Mouse (Mus musculus) heart, embryonic 15.5 days (tissue): Measurements from ENCODE around the gene Ackr3. TPM values are rescaled to one million over a fixed set of nuclear protein-coding genes. Genes with fewer than 3 reads are reported as not detected.

Experiments used
- ATAC-seq: fragments of 200-750 bp; cut with Nextera tagmentation; replicated peaks from 2 replicates; pipeline ENCODE4 v1.8.0; 2017; ENCODE audit warnings: low read depth, moderate TSS enrichment; ENCODE audit not compliant: insufficient number of reproducible peaks, insufficient read depth, low FRiP score
- H3K27ac ChIP-seq: fragments of 300-500 bp; sonication (generic); 2 replicates; pipeline ENCODE4 v1.5.1; 2015; ENCODE audit warnings: mild to moderate bottlenecking, inconsistent platforms
- H3K27me3 ChIP-seq: fragments of 300-500 bp; sonication (generic); 2 replicates; pipeline ENCODE4 v1.6.1; 2015; ENCODE audit warnings: inconsistent platforms
- H3K36me3 ChIP-seq: fragments of 300-500 bp; sonication (generic); 2 replicates; pipeline ENCODE4 v1.6.1; 2015; ENCODE audit warnings: mild to moderate bottlenecking, inconsistent platforms
- H3K4me1 ChIP-seq: fragments of 300-500 bp; sonication (generic); replicated peaks from 2 replicates; pipeline ENCODE4 v1.6.1; 2015; ENCODE audit warnings: inconsistent platforms
- H3K4me2 ChIP-seq: fragments of 300-500 bp; sonication (generic); 2 replicates; pipeline ENCODE4 v1.6.1; 2015; ENCODE audit warnings: inconsistent platforms, mild to moderate bottlenecking, moderate library complexity
- H3K4me3 ChIP-seq: fragments of 300-500 bp; sonication (generic); 2 replicates; pipeline ENCODE4 v1.5.1; 2015; ENCODE audit warnings: mild to moderate bottlenecking, inconsistent platforms
- H3K9ac ChIP-seq: fragments of 300-500 bp; sonication (generic); 2 replicates; pipeline ENCODE4 v1.6.1; 2015; ENCODE audit warnings: mild to moderate bottlenecking, inconsistent platforms
- H3K9me3 ChIP-seq: fragments of 300-500 bp; sonication (generic); replicated peaks from 2 replicates; pipeline ENCODE4 v1.6.1; 2016; ENCODE audit warnings: inconsistent platforms
- whole genome bisulfite sequencing: fragments of 180-500 bp; shearing (Covaris S2); methylation state at CpG from one replicate; pipeline ENCODE4 v1.1.7; 2015; ENCODE audit warnings: mixed read lengths; 5-methylcytosine and 5-hydroxymethylcytosine counted together
- polyA plus RNA-seq: library from polyadenylated mRNA; unstranded; fragments of >200 nt; fragmentation: Nextera tagmentation; extraction: Ambion mirVana; gene quantifications from 2 replicates; pipeline ENCODE4 v1.2.1, GENCODE M21; 2015

The Ackr3 gene
- polyA plus RNA-seq, 1 experiment from 2014 or later: 26.9 TPM

DNA sequence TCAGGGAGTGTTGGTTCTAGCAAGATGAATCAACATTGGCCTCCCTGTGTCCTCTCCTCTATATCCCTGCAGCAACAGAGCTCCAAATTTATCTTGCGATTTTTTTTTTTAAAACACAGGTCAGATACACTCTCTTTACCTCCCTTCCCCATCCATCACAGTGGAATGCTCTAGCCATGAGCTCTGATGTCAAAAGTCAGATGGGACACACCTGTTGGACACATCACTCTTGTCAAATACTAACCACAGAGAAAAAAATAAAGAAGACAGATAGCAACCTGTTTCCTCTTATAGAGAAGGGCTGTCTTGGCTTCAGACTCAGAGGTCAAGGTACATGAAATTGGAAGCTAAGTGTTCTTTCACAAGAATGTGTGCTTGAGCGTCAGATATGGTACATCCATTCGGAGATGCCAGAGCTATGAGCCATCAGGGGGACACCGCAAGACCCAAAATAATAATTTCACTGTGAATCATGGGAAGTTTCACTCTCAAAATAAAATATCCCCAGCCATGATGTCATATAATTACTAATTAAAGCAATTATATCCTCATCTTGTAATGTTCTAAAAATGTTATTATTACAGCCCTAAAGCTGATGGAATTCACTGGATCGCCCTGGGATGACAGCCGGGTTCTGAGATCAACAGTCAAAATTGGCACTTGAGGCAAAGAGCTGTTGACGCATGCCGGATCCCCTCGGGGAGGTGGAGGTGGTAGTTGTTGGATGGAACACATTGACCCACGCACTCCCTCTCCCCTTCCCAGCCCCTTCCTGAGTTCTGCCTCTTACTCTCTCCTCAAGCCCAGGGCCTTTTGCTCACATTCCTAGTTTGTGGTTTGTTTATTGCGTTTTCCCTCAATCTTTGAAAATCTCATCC, 57.2 kb downstream of the Ackr3 start:
- 80% methylated on average over 11 of the region's 11 CpGs for WGBS
- ATAC-seq: no peak
- no peak overlapping the region for H3K4me2 ChIP-seq

DNA sequence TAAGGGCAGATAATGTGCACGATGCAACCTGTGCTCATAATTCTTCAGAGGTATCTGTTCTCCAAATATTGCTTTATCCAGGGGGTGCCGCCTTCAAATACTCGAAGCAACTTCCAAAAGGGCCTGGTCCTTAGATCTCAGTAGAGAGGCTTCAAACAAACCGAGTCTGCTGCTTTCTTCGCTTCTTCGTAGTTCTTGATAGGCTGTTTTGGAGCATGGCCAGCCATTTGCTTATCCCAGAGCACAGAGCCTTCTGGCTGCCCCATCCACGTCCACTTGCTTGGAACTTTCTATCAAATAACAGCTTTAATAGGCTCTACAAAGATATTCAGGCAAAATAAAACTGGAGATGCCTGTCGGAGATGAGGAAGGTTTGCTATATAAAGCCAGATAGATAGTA, 58.6 kb downstream of the Ackr3 start:
- Histone ChIP-seq H3K4me3 (no peak overlapping the region), H3K9me3 (no peaks in the 10 kb centered on the region), H3K27ac (no peak overlapping the region), H3K4me2 (no peak overlapping the region), H3K36me3 (no peaks in the 10 kb centered on the region), H3K9ac (no peak overlapping the region), H3K27me3 (peaks cover 5% of the 10 kb centered on the region), H3K4me1 (no peaks in the 10 kb centered on the region)
- no peak for ATAC-seq
- WGBS: 55% methylated on average over 8 of the region's 8 CpGs

More for the DNA sequence above, 57.2 kb downstream of the Ackr3 start:
- no peaks in the 10 kb centered on the region for H3K36me3 ChIP-seq
- H3K9ac ChIP-seq: no peak overlapping the region
- H3K27me3 ChIP-seq: no peaks in the 10 kb centered on the region
- H3K4me3 ChIP-seq: no peak overlapping the region
- no peaks in the 10 kb centered on the region for H3K9me3 ChIP-seq
- no peak overlapping the region for H3K27ac ChIP-seq
- H3K4me1 ChIP-seq: 0 out of 2 replicates have a peak, but pooled peaks cover 5% of the 10 kb centered on the region

Other genes starting within 250 kb of the Ackr3 start
- 0.92 and 1.1 TPM in 2 replicates for gene Asb18, start 189.3 kb upstream of the Ackr3 start, polyA plus RNA-seq
- gene Iqca, start 50.6 kb upstream of the Ackr3 start, polyA plus RNA-seq: 0.15 TPM in 1 of 2 replicates, not detected in the other